Mouse (Mus musculus) layer of hippocampus, postnatal 36 days (tissue): ENCODE measurements around the gene Gm17455. TPM values are rescaled to one million over a fixed set of nuclear protein-coding genes. Genes with fewer than 3 reads are reported as not detected.

Experiments used
- DNase-seq, 2 experiments: peaks; one replicate each; pipeline ENCODE4 v3.0.0; 2022
- total RNA-seq, 2 experiments: library from RNA; stranded (reverse); gene quantifications; 2 replicates each; pipeline ENCODE4 v1.2.3; 2021

Gm17455 gene
- total RNA-seq = not detected

DNA sequence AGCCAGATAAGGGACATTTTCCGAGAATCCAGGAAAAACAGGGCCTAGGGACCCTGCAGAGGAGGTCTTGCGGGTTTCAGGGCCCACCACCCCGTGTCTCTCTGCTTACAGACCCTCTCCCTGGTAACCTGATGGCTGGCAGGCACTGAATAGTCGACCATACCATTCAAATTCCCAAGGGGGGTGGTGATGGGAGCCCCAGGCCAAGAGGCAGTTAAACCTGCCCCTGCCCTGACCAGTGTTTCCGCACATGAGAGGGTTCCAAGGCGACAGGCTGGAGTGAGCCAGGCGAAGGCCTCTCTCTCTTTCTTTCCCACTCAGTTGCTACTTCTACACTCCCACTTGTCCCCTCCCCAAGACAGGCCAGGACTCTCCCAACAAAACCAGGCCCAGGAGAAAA is at the start of gene Gm17455:
Gm17455 (plus strand) TSS at position 278 of the 400 bp plus-strand sequence.
- DNase-seq = no peak

DNA sequence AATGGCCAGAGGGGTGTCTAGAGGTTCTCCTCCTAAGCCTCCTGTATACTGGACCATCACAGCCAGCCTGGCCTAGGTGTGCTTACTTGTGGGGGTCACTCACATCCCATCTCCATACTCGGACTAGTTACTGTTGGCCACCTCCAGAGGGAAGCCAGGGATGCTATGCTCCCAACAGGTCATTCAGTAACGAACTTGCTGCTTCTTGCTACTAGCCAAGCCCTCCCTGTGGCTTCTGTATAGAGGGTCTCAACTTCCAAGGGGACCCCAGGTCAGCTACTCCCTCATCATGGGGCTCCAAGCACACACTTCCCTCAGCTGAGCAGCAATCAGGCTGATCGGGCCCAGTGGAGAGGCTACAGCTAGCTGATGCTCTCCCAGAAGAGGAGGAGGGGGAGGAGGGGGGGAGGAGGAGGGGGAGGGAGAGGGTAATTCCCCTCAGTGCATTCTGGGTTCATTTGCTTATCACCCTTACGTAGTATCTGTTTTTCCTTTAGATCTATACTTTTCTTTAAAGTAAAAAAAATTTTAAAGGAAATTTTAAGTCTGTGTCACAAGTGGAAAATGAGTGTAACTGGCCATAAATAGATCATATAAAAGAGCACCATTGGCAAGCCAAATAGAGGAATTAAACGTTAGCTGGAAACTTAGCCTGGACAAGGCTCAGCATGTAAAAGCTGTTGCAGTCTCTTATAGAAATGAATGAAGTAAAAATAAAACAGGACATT is 49.3 kb upstream of the Gm17455 start:
- no peak for DNase-seq

DNA sequence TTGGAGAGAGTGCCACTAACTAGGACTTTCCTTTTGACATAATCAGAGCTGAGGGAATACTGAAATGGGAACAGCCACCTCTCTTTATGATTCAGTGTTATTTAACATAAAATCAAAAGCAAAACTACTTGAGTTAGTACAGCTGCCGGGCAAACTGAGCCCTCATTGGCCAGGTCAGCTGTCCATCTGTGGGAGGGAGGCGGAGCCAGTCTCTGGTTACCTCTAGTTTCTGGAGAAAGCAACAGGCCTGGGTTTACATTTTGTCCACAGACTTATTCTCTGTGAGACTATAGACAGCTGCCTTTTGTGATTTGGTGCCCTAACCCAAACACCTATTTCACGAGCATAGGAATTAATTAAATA is 48.7 kb upstream of the Gm17455 start:
- DNase-seq = no peak

DNA sequence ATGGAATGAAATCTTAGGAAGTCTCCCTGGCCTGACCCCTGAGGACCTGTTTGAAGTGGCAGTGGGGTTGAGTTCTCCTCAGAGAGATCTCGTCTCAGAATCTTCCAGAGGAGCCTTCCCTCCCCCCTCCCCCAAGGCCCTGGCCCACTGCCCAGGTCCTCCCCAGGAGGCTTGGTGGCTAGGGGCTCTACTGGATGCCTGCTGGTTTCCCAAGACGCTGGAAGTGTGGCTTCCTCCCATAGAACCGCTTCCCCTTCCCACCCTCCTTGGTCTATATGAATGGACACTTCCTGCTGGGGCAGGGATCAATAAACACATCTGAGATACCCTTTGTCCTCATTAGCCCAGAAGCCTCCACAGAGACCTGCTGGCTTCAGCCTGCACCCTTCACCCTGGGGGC is 48.3 kb upstream of the Gm17455 start:
- DNase-seq = no peak

DNA sequence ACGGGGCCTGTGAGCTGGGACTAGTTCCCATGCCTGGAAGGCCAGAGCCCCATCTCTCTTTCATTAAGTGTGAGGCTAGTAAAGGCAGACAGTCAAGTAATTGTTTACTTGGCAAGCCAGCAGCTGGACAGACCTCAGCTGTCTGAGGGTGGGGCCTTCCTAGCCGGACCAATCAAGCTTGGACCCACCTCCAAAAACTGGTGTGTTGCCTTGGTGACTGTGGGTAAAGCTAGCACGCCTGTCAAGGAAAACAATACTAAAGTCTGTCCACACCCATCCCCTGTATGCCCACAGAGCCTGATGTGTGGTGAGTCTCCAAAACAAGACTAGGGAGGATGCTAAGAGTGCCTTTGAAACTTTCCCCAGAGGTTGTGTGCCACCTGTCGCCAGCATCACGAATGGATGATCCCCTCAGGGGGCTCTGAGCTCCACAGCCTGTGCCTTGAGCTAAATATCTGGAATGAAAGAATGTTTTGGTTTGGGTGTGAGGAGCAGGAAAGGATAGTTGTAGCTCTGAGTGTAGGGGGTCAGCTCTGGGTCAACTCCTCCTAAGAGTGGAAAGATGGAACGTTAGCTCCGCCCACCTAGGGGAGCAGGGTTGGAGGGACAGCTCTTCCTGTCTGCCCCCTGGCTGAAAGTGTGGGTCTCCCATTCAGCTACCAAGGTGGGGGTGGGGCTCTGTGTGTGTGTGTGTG is 47.6 kb upstream of the Gm17455 start:
- DNase-seq = no peak

DNA sequence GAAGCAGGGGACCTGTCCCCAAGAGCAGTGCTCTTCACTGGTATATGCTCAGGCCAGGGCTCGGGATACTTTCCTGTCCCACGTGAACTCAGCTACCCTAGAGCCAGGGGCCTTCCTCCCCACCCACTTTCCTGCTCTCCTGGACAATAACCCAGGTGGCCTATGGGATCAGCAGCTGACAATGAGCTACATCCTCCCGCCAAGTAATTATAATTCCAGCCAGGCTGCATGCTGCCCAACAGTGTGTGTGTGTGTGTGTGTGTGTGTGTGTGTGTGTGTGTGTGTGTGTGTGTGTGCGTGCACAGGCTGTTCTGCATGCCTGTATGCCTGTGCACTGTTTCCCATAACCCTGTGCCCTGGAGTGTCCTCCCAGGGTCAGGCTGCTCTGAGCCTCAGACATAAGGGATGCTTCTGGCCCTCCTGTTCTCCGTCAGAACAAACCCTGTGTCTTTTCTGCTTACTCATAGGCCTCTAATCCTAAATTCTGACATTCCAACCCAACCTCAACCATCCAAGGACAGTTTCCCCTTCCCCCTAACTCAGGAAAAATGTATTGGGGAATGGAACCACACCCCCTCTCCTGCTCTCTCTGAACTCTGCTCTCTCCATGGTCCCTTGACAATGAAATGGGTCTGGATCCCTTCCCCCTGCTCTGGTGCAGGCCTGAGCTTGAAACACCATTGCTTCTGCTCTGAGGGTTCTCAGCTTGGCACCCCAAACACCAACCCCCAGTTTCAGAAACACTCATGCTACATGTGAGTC is 46.1 kb upstream of the Gm17455 start:
- no peak for DNase-seq

- no peak for DNase-seq
Observed at GRCm38 (mm10) chr10:60354003-60354325, 45.6 kb upstream of the Gm17455 start.

DNA sequence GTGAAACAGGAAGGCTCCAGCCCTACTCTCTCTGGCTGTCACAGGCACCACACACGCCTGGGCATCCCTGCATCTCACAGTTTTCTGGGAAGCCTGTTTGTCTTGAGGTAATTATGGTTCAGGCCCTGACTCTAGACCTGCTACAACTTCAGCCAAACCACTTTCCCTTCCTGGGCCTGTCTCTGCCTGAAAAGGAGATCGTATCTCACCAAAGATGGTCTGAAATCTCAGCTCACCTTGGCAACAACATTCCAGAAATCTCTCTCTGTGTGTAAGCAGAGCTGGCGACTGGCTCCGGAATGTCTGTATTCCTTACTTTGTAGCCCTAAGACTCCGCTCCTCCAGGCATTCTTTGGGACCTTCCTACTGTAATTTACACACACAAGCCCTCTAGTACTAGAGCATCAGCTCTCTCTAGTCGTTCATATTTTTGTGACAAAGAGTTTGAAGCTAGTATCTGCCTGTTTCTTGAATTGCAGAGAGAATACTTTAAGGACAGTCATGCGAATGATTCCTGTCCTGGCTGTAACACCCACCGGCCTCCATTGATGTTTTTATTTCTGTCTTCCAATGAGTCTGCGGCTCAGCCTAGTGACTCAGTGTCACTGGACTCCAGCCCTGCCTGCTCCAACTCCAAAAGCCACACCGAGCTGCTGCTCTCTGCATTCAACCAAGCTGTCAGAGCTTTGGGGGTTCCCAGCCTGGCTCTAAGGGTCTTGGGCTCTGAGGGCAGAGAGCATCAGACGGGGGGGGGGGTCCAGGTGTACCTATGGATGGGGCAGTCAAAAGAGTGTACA is 44.4 kb upstream of the Gm17455 start:
- DNase-seq = no peak

DNA sequence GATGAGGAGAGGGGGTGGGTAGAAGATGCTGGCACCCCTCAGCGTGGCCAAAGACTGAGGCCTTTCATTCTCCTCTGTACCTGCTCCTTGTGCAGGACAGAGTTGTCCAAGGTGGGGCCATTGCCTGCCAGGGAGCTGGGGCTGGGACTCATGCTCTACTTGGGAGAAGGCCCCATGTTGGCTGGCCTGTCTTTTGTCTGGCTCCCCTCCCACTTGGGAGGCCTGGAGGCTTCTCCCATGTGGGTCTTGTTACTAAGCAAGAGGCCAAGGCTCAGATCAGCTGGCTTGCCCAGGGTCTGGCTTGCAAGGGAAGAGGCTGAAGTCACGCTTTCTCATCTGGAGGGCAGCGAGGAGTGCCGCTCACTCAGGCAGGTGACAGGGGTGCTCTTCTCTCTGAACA is 42.1 kb upstream of the Gm17455 start:
- DNase-seq = no peak

DNA sequence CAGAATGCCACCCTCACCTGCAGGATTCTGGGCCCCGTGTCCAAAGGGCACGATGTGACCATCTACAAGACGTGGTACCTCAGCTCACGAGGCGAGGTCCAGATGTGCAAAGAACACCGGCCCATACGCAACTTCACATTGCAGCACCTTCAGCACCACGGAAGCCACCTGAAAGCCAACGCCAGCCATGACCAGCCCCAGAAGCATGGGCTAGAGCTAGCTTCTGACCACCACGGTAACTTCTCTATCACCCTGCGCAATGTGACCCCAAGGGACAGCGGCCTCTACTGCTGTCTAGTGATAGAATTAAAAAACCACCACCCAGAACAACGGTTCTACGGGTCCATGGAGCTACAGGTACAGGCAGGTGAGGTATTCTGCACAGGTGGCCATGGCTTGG is 41.6 kb upstream of the Gm17455 start:
- DNase-seq = no peak

GRCm38 (mm10) chr10:60358776-60359175 is 40.8 kb upstream of the Gm17455 start:
- no peak for DNase-seq

DNA sequence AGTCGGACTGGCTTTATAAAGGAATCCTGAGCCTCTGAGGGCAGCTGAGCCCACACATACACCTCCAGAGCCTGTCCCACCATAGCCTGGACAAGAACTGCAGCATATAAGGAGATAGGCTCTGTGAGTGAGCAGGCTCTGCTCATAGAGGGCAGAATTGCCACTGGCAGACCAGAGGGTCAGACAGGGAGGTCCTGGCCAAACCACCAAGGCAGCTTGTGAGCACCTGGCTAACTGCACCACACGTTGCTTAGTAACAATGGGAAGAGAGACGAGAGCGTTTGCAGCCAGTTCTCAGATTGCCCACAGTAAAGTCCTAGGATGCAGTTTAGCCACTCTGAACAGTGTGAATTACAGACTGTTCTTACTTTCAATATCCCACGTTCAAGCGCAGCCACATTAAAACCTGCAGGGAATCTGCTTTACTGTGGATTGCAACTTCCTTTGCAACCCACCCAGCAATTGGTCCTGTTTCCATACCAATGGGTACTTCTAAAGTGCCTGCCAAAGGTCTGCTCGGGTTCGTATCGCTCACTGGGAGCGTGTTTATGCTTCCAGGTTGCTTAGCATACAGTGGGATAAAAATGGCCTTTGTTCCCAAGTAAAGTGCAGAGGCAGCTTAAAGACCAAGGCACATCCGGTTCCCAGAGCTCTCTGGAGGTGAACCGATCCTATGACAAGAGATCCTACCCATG is 37.8 kb upstream of the Gm17455 start:
- DNase-seq = no peak

GRCm38 (mm10) chr10:60362310-60362628 is 37.3 kb upstream of the Gm17455 start:
- no peak for DNase-seq

GRCm38 (mm10) chr10:60363426-60363825 is 36.1 kb upstream of the Gm17455 start:
- DNase-seq = no peak

DNA sequence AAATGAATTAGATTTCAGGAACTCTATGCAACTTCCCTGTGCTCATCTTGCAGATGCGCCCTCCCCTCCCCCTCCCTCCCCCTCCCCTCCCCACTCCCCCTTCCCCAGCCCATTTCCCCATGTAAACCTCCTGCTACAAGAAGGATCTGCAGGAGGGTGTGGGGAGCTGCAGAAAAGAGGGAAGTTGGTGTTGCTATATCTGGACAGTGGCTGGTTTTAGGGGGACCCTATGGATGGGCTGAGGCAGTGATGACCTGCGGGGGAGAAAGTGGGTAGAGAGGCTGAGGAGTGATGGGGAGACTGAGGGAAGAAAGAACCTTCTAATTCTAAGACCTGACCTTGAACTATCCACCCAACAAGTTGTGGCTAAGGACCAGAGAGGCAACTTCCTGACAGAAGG is 32.4 kb upstream of the Gm17455 start:
- DNase-seq = no peak

- no peak for DNase-seq
Observed at GRCm38 (mm10) chr10:60367904-60368303, 31.6 kb upstream of the Gm17455 start.

- no peak for DNase-seq
Observed at GRCm38 (mm10) chr10:60369405-60369804, 30.1 kb upstream of the Gm17455 start.

DNA sequence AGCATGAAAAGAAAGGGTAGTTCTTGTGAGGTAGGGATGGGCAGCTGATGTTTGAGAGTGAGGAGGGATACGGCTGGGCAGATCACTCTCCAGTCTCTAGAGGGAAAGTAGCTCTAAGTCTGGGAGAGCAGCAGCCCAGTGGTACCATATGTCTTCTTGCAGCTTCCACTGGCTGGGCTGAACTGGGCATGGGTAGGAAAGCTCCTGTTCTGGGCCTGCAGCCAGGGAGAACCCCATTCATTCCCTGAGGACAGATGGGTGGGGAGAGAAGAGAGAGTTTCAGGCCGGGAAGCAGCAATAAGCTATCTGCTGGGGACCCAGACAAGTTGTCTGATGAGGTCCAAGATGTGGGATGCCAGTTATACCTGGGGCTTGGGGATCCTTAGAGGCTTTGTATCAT is 29.4 kb upstream of the Gm17455 start:
- DNase-seq = peak; percentile 36 to 47

- DNase-seq = no peak
Observed at GRCm38 (mm10) chr10:60370601-60371061, 28.9 kb upstream of the Gm17455 start.

DNA sequence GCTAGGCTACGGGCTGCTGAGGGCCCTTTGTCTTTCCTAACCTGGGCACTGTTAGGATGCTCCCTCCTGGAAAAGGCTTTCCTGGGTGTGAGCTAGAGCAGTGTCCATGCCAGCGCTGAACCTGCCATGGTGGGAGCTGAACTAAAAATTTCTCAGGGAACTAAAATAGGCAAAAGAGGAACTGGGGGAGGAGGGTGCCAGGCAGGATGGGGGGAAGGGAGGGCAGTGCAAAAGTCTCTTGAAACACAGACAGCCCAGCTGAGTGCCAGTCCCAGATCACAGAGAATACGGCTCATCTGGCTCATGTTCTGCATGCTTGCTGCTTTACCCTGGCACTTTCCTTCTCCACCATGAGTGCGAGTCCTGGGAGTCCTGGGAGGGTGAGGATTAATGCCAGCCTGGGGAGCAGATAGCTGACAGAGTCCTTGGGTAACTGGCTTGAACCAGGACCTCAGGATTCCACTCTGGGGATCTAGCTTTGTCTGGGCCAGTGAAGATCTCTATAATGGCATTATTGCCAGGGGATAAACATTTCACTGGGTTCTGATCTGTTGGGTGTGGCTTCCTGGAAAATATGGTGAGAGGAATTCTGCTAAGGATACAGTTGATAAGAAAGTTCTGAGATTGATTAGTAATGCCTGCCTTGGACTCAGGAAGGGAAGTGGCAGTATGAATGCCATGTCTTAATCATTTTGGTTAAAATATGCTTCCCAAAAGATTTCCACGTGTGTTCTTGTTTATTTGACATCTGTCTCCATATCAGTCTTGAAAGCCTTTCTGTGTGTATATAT is 27.7 kb upstream of the Gm17455 start:
- DNase-seq = no peak

GRCm38 (mm10) chr10:60373543-60373936 is 26.0 kb upstream of the Gm17455 start:
- no peak for DNase-seq
